Mouse (Mus musculus): Measurements from ENCODE around the gene Olfr583.

DNA sequence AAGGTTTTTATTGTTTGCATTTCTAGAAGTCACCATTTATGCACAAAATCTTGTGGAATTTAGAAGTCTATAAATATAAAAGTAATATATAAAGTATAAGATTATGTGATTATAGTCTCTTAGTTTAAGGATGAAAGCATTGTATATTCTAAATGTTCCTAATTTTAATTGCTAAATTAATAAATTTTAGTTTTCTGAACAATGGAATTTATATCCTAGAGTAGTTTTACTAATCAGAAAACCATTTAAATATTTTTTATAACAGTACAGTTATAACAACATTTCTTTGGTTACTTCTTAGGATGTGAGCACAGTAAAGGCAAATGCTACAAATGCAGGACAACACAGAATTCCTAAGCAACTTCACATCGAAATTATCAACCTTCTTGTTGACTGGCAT lies 46.3 kb downstream of the Olfr583 start, which contains the start of gene Olfr585:
- TF ChIP-seq MEF2A (IDR thresholded peaks at IDR 0.05; ENCODE audit: extremely low read depth, insufficient replicate concordance, low read depth, low read length, poor library complexity, severe bottlenecking) (no peak), POLR2A (IDR thresholded peaks at IDR 0.05; ENCODE audit: control insufficient read depth in 1 of 2, insufficient read depth in 1 of 2, low read depth in 1 of 2, low read length in 2 of 2, poor library complexity in 1 of 2) (no peak), CTCF (IDR thresholded peaks at IDR 0.05 in 2 of 3, conservative IDR thresholded peaks at IDR 0.05 in 1 of 3; ENCODE audit: control insufficient read depth in 1 of 3, insufficient read depth in 1 of 3, low read depth in 2 of 3, low read length in 3 of 3, poor library complexity in 1 of 3, severe bottlenecking in 1 of 3) (no peak), MAX (IDR thresholded peaks at IDR 0.05; ENCODE audit: low read length) (no peak), GATA1 (IDR thresholded peaks at IDR 0.05; ENCODE audit: low read depth, low read length) (no peak), TAL1 (IDR thresholded peaks at IDR 0.05; ENCODE audit: low read length) (no peak)

Measured in MEL (cell line).